Mouse (Mus musculus): ENCODE data around the gene Fancd2.
A peak's percentile ranks its signal among the peaks of the same experiment; 100 is the strongest.

Fancd2 gene

DNA sequence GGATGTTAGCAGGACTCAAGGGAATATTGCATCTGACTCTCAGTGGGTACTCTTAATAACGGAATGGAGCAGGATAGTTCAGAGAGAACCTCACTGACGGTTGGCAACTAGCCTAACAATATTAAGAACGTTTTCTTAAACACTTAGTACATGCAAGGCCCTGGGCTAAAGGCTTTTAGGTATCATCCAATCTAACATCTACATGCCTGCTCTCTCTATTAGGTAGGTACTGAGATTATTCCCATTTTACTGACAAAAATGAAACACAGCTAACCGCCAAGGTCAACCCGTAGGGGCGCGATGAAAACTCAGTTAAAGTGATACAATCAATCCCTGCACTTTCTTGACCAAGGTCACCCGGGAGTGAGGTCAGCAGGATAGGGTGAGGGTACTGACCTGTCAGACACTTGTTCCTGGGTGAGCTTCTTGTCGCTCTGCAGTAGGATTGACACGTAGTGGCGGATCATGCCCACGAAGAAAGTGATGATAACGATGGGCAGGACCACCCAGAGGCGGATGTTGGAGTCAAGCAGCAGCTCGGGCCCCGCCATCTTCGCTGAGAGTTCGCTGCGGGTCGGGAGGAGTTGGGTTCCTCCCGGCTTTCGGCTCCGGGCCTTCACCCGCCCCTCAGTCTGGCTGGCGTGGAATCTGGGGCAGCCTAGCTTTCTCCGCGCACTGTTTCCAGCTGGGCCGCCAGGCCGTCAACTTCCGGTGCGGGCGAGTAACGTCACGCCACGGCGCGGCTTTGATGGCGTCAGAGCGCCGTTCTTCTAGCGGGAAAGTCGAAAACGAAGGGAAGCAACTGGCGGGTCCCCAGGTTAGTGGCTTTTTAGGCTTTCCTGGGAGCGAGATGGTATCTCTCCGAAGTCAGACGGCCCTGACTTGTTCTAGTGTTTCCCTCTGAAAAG, at the start of gene Fancd2, which contains the start of gene Emc3:
TSS of gene Fancd2 (plus strand) at position 751 of the 908 bp plus-strand sequence.
TSS of gene Emc3 (minus strand) at position 721 of the 908 bp plus-strand sequence.
- DNase-seq: peak; percentile 87 to 96

DNA sequence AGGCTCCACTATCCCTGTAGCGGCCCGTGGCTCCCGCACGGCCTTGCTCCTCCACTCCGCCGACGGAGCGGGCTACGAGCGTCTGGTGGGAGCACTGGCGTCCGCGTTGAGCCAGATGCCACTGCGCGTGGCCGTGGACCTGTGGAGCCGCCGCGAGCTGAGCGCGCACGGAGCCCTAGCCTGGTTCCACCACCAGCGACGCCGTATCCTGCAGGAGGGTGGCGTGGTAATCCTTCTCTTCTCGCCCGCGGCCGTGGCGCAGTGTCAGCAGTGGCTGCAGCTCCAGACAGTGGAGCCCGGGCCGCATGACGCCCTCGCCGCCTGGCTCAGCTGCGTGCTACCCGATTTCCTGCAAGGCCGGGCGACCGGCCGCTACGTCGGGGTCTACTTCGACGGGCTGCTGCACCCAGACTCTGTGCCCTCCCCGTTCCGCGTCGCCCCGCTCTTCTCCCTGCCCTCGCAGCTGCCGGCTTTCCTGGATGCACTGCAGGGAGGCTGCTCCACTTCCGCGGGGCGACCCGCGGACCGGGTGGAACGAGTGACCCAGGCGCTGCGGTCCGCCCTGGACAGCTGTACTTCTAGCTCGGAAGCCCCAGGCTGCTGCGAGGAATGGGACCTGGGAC, 48.9 kb upstream of the Fancd2 start:
- peak; percentile 70 to 80 for DNase-seq

DNA sequence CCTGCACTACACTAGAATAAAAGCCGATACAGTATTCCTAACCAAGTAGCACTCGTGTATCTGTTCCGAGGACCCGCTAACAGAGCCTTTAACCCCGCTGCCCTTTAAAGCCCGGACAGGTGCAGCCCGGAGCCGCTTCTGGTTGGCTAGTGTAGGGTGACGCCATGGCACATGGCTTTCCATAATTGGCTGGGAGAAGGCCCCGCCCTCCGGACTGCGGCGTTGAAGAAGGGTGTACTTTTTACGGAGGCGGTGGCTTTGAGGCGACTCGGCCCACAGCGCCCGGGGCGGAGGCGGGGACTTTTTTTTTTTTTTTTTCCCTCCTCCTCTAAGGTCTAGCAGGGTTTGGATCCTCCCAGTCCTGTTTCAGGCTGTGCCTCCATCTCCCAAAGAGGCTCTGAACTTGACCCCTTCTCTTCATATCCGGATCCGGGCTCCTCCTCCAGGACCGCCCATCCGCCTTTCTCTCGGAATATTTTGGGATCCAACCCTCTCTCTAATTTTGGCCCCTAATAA, 48.3 kb upstream of the Fancd2 start, which contains the start of gene Creld1:
TSS of gene Creld1 (plus strand) at position 198 of the 516 bp plus-strand sequence.
- peak; percentile 96 to 98 for DNase-seq

DNA sequence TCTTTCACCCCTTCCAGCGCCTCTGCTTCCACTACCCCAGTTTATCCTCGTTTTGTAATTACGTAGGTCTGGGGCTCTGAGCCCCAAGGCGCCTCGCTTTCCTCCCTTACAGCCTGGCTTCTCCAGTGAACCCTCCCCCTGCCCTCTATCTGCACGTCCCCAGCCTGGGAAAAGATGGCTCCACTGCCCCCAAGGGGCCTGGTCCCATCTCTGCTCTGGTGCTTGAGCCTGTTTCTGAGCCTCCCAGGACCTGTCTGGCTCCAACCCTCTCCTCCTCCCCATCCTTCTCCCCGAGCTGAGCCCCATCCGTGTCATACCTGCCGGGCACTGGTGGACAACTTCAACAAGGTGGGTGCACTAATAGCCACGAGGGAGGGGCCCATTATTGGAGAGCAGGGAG, 47.8 kb upstream of the Fancd2 start:
- peak; percentile 52 to 60 for DNase-seq

DNA sequence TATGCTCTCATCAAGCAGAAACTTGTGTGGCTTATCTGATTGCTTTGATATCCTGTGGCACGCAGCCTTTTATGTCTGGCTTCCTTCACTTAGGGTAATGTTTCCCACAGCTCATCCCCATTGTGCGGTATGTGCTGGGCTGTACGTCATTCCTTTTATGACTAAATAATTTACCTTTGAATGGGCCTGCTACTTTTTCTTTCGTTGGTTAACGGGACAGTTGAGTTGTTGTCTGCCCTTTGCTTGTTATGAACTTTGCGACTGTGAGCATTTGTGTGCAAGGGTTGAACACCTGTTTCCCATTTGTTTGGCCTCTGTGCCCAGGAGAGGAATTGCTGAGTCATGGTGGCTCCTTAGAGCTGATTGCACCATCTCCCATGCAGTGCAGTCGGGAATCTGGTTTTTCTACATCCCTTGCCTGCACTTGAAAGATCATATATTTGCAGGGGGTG, 44.3 kb upstream of the Fancd2 start:
- peak in 1 of 2 experiments; percentile 27 for DNase-seq

DNA sequence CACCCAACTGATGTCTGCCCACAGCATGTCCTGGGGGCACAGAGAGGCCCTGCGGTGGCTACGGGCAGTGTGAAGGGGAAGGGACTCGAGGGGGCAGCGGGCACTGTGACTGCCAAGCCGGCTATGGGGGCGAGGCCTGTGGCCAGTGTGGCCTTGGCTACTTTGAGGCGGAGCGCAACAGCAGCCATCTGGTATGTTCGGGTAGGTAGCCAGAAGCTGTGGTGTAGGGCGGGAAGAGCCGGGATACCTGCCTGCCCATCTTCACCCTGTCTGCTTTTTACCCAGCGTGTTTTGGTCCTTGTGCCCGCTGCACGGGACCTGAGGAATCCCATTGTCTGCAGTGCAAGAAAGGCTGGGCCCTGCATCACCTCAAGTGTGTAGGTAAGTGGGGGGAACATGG, 42.1 kb upstream of the Fancd2 start:
- DNase-seq: peak in 1 of 2 experiments; percentile 64

DNA sequence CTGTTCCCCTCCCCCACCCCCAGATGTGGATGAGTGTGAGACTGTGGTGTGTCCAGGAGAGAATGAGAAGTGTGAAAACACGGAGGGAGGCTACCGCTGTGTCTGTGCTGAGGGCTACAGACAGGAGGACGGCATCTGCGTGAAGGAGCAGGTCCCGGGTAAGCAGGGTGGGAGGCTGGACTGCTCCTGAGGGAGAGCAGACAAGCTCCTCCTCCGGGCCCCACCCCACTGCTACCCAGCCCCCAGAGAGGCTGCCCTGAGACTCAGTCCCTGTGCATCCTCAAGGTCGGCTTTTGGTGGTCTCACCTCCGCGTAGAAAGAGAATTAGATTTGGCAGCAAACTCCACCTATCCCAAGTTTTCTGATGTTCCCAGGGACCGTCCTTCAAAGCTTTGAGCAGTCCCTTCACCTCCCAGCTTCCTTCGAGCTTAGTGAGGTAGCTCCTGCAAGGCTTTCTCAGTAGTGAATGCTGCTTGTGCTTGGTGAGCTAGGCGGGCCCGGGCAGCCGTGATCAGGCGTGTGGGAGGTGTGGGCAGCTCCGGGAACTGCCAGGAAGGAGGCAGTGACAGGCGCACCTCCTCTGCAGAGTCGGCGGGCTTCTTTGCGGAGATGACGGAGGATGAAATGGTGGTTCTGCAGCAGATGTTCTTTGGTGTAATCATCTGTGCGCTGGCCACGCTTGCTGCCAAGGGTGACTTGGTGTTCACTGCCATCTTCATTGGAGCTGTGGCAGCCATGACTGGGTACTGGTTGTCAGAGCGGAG, 39.2 kb upstream of the Fancd2 start:
- no peak for DNase-seq

DNA sequence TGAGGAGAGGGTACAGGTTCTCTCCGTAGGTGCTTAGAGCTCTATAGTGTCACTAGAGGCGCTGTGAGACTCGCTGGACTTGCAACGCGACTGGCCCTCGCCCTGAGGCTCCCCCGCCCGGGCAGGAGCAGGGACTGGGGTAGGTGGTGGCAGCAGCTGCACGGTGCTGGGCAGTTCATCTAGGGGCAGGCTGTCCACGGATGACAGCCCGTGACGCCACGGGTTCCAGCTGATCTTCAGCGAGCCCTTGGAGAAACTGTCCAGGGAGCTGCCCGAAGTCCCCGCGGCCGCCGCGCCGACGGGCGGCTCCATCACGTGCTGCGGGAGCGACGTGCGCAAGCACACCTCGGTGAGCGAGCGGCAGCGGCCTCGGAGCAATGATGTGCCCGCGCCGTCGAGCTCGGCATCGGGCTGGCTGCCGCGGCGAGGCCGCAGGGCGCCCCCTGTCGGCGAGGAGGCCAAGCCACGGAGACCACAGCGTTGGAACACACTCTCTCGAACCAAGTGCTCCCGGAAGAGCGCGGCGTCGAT, 37.2 kb upstream of the Fancd2 start:
- DNase-seq: peak; percentile 44 to 69

DNA sequence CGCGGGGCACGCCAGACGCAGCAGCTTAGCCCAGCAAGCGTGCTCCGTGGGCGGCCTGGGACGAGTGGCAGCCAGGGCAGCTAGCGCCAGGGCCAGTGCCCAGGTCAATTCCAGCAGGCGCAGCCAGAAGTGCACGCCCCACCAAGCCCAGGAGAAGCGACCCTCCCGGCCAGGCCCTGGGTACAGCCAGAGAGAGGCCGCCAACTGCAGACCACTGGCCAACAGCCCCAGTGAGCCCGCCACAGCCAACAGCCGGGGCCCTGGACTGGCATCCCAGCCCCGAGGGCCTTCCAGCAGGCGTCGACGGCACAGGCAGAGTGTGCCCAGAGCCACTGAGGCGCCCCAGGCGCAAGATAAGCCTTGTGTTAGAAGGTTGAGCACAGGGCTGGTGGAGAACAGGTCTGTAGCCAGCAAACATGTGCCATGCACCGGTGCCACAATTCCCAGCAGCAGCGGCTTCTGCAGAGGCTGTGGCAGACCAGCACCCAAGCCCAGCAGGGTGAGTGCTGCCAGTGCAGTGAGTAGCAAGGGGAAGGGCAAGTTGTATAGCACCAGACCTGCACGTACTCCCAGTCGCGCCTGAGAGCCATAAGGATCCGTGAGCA, 36.3 kb upstream of the Fancd2 start:
- DNase-seq: no peak

DNA sequence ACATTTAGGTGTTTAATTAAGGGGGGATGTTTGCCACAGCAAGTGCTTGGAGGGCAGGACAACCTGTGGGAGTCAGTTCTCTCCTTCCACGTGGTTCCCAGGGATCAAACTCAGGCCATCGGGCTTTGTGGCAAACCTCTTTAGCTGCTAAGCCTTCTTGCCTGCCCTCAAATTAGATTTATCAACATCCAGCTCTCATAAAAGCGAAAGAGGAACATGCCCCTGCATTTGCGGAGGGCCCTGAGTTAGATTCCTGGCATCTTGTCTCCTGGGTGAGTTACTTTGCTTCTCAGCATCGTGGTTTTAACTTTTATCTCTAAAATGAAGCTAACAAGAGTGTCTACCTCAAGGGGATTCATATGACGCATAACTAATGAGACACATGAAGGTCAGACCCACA, 32.1 kb upstream of the Fancd2 start:
- DNase-seq: no peak

DNA sequence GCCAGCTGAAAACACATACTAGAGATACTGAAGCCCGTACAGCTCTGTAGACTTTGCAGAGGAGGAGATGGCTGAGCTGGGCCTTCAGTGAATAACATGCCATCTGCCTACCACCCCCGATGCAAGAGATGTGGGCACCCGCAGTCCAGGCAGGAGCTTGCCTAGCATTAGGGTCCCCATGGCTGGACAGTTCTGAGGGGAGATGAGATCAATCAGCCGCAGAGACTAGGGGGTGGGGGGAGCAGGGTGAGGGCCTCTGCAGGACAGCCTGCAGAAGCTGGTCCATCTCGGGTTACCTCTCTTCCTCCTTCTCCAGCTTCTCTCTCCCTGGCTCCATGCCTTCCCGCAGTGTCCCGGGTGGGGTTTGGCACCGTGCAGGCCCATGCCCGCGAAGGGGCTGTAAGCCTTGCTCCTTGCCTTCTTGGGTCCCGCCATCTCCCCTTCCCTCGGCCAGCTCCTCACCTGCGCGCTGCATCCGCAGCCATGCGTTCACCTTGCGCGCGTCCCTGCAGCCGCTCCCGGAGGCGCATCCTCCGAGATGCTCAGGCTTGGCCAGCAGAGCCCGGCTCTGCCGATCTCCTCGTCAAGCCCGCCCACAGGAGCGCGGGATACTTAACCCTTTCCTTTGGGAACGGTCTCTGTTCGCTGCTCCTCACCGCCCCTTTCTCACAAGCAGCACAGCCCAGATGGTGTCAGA, 29.9 kb upstream of the Fancd2 start, which contains the start of gene Prrt3:
TSS of gene Prrt3 (minus strand) at position 544 of the 697 bp plus-strand sequence.
- DNase-seq: peak; percentile 84 to 87

DNA sequence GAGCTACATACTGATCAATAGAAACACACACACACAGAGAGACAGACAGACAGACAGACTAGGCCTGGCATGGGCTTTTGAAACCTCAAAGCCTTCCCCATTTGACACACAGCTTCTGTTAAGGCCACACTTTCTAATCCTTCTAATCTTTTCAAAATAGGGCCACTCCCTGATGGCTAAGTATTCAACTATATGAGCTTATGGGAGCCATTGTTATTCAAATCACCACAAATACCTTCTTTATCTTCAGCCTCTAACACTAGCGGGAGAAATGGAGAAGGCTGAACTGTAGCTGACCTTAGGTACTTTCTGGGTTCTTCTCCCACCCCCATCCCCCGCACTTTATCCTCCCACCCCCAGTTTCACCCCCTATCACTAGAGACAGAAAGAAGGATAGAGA, 28.7 kb upstream of the Fancd2 start:
- no peak for DNase-seq

DNA sequence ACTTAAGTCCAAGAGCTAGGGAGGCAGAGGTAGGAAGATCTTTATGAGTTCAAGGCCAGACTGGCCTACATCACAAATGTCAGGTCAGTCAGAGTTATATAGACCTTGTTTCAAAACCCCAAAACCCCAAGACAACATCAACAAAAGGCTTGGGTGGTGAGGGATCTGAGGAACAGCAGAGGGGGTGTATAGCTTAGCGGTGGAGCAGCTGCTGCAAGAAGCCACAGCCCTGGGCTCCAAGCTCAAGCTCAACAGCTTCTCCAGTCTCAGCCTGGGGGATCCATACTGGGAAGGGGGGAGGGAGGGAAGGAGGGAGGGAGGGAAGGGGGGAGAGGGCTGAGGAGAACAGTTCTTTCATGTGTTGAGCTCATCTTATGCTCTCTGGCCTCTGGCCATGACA, 25.8 kb upstream of the Fancd2 start:
- no peak for DNase-seq

DNA sequence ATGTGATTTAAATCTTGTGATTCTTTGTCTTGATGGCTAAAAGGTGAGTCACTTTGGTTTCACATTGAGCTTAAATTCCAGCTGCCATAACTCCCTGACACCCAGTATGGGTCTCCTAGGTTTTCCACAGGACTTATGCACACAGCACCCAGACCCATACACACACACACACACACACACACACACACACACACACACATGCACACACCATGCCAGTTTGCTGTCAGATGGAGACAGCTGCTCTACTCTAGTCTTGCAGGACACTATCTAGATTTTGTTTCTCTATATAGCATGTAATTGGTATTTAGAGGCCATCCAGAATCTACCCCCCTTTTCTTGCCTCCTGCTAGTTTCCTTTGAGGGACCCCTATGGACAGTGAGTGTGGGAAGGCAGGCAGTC, 24.4 kb upstream of the Fancd2 start:
- no peak for DNase-seq

DNA sequence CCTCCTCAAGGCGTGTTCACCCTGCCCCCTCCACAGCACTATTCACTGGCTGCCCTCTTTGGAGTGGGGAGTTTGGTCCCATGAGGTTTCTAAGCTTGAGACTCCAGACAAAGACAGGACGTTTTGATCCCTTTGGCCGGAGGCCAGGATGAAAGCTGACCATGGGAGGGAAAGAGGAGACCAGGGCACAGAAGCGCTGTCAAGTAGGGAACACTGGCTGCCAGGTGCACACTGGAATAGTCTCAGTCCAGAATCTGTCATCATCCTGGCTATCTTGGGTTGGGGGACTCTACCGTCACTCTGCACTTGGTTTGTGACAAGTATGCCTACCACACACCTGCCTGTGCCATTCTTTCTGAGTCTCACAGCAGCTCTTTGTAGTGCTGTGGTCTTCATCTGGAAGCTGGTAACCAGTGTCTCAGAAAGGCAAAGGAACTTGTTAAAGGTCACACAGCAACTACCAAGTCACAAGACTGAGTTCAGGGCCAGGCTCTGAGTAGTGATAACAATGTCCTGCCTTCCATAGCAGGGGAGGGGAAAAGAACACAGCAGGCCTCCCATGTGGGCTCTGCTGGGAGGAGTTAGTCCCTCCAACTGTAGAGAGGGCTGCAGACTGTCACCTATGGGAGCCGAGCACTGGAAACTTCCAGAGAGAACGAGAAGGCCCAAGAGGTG, 23.1 kb upstream of the Fancd2 start:
- DNase-seq: no peak

DNA sequence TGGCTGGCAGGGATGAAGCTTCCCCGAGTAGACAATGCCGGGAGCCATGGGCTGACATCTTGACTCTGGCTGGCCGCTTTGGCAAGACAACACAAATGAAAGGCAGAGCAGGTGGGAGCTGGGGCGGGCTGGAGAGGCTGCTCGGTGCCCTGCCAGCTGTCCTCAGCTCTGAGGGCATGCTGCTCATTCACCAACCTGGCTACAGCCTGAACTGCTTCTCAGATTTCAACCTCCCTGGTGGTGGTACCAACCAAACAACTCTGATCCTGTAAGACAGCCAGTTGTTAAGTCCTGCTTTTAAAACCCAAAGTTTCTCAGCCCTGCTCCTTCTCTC, 22.6 kb upstream of the Fancd2 start:
- peak; percentile 74 to 86 for DNase-seq

DNA sequence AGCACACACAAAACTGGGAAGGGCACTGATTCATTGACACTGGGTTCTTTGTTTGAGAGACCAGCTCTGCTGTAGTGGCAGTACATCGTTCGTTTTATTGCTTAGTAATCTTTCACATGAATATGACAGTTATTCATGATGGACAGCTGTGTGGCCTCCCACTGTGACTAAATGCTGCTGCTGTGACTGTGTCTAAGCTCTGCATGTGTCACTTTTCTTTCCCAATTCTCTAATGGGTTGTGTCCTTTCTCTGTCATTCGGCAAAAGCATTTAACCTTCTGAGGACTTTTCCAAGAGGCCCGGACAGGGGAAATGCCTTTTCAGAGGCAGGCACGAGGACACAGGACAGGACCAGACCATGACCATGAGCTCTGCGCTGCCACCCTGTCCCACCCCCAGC, 17.5 kb upstream of the Fancd2 start:
- DNase-seq: no peak

DNA sequence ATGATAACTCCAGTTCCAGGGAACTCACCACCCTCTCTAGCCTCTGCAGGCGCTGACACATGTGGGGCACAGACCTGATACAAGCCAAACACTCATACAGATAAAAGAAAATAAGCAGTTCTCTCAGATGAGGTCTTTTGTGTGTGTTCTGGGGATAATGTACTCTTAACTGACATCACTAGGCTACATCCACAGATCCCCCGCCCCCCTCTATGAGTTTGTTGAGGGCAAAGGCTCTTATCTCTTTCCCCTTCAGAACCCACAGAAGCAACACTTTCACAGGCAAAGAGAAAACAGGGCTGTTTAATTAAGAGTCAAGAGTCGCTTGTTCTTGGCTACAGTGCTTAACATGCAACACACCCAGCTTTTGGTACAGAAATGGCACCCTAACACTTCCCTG, 16.9 kb upstream of the Fancd2 start:
- DNase-seq: no peak

DNA sequence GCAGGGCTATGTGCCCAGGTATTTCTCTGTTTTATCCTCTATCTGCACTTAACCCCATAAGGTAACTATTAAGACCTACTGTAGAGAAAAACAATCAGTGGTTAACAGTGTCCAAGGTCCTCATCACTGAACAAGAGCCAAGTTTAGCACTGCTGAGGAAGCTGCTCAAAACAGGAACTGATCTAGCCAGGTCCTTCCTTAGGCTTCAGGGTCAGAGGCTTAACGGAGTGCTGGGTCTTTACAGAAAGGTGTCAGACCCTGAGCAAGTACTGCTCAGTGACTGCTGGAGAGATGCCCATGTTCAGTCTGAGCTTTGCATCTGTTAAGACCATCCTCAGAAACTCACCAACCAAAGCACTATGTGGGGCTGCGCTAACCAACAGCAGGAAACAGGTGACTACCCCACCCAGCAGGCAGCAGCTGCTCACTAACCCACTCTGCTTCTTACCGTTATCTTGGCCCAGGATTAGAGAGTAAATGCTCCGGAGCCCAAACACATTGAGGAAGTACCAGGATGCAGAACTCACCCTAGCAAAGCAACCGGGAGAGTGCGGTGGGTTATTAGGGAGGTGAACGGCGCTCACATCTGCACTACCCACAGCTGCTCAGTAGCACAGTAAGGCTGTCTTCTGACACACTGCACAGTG, 13.9 kb upstream of the Fancd2 start:
- no peak for DNase-seq

DNA sequence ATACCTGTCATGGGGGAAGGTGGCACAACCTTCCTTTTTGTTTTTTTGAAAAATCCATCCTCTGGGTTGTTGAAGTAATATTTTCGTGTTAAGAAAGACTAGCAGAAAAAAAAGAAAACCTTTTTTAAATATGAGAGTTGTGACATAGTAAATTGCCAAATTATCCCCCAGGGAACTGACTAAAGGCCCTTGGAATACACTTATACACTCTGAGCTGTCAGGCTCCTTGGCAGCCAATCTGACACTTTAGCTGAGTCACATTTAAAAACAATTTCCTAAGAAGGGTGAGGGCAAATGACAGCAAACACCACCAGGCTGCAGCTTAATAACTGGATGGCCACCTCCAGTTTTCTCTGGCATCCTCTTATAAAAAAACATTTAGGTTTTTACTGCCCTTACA, 9.2 kb upstream of the Fancd2 start:
- DNase-seq: no peak

DNA sequence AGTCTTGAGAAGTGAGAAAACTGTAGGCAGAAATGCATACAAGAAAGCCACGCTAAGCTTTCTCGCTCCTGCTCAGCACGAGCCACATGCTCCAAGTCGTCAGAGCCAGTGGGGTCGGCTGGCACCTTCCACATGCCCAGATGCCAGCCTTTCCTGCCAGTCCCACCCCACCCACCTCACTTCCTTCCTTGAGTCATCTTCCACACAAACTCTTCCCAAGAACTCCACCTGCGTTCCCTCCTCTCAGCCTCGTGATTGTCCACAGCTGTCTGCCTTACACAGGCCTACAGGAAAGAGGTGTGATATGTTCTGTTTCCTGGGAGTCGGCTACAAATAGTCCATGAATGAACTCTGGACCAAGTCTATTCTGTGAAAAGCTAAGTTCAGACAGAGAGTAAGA, 8.1 kb upstream of the Fancd2 start:
- DNase-seq: no peak
